Mouse (Mus musculus): ENCODE measurements around the gene Npr2.

DNA sequence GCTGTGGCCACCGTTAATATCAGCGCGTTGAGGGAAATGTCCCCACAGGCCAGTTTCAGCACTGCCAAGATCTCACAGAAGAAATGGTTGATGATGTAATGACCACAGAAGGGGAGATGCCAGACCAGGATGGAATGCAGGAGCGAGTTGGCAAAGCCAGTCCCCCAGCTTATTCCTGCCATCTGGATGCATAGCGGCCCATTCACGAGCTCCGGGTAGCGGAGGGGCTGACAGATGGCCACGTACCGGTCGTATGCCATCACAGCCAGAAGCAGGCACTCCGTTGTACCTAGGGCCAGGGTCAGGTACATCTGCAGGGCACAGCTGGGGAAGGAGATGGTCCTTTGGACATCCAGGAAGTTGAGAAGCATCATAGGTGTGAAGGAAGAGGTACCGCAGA lies 64.8 kb downstream of the Npr2 start:
- TF ChIP-seq POLR2AphosphoS2 (IDR thresholded peaks at IDR 0.05; ENCODE audit: low read depth, low read length) (no peak), CTCF (conservative IDR thresholded peaks at IDR 0.05 in 1 of 2, IDR thresholded peaks at IDR 0.05 in 1 of 2; ENCODE audit: low read depth in 2 of 2, low read length in 2 of 2) (no peak), CHD2 (IDR thresholded peaks at IDR 0.05; ENCODE audit: low read length) (no peak), HCFC1 (IDR thresholded peaks at IDR 0.05; ENCODE audit: low read depth, low read length) (no peak), POLR2A (IDR thresholded peaks at IDR 0.05; ENCODE audit: low read depth, low read length) (no peak), ELF1 (IDR thresholded peaks at IDR 0.05; ENCODE audit: low read depth, low read length) (no peak), EP300 (IDR thresholded peaks at IDR 0.05; ENCODE audit: low read length) (no peak), MAFK (IDR thresholded peaks at IDR 0.05; ENCODE audit: insufficient replicate concordance, low read length) (no peak), MYC (IDR thresholded peaks at IDR 0.05; ENCODE audit: low read depth, low read length) (no peak)

Measured in CH12.LX (cell line).